ENCODE assay signal across 28 mouse cellular contexts in genomic region chr3:84927901-84928300, GRCm38 (mm10).
DNase-seq lines count a peak whose midpoint lies in the region; ATAC-seq and TF ChIP-seq lines count a peak whose summit lies in the region.
"Had no signal": no experiment of that assay in that cellular context is flagged by ENCODE, and none has a peak within 500 bp of the region (broad histone marks: within the 10 kb centered on the region; RNA-seq: fewer than 3 reads in every experiment).

No protein-coding gene starts in this region.

- WGBS in liver, embryonic 14.5 days (ENCODE audit: insufficient replicate concordance), result 86% methylated on average over 2 of the region's 2 CpGs

- H3ac ChIP-seq in myocyte (ENCODE audit: control insufficient read depth, insufficient read length), result no peak overlapping the region

- H3K27me3 ChIP-seq in liver, embryonic 14.5 days (ENCODE audit: control insufficient read depth, insufficient read depth, low read length), result no peaks in the 10 kb centered on the region
- H3K27me3 ChIP-seq in ES-Bruce4 (ENCODE audit: control insufficient read depth, insufficient read depth, low read length, poor library complexity, severe bottlenecking) (no peaks in the 10 kb centered on the region), myocyte (ENCODE audit: control insufficient read depth, insufficient read depth, insufficient read length) (no peaks in the 10 kb centered on the region)
- H3K27me3 ChIP-seq: embryonic facial prominence, embryonic 13.5 days; forebrain, embryonic 13.5 days; limb, embryonic 15.5 days had no signal

- 0 out of 2 replicates have a peak, but pooled peaks have one; percentile 23 for TF ChIP-seq CTCF in liver, embryonic 14.5 days (IDR thresholded peaks at IDR 0.05; ENCODE audit: low read depth)
- TF ChIP-seq CTCF in ES-Bruce4 (IDR thresholded peaks at IDR 0.05; ENCODE audit: low read depth, low read length), result peak; percentile 9

- no peaks in the 10 kb centered on the region for H3K9me3 ChIP-seq in liver, embryonic 14.5 days (ENCODE audit: control insufficient read depth, low read length)
- no peaks in the 10 kb centered on the region; the same call in 1 of the 2 replicates for H3K9me3 ChIP-seq in ES-Bruce4 (replicated peaks; ENCODE audit: control insufficient read depth, insufficient read depth, low read length, poor library complexity, severe bottlenecking)
- H3K9me3 ChIP-seq: embryonic facial prominence, embryonic 13.5 days; forebrain, embryonic 13.5 days; hindbrain, embryonic 10.5 days; limb, embryonic 15.5 days had no signal

- no peak for DNase-seq in liver, embryonic 14.5 days (ENCODE audit: low read depth in 3 of 3, low spot score in 3 of 3)
- DNase-seq in liver, result no peak
- DNase-seq in R1 (ENCODE audit: low read depth, low spot score), result peak; percentile 69
- no peak for DNase-seq in ovary, postnatal 14 days (ENCODE audit: low spot score)
- no peak for DNase-seq in adrenal gland, adult 18-20 months (ENCODE audit: low spot score in 2 of 2)
- no peak for DNase-seq in cerebellum, postnatal 10 days
- DNase-seq: adrenal gland, postnatal 10 days; cerebellum, adult 2 months; cerebellum, postnatal 36 days; embryo, embryonic 11 days; kidney, postnatal 4 days; left cerebral cortex, postnatal 4 days; lung, adult 18-20 months; right cerebral cortex, postnatal 14 days; spleen, adult 18-20 months; thymus, postnatal 14 days had no signal

- no peak overlapping the region for H3K27ac ChIP-seq in liver, embryonic 14.5 days
- no peak overlapping the region for H3K27ac ChIP-seq in ES-Bruce4 (ENCODE audit: insufficient read depth, low read length)
- H3K27ac ChIP-seq: embryonic facial prominence, embryonic 13.5 days; forebrain, embryonic 13.5 days; hindbrain, embryonic 10.5 days; hindbrain, postnatal 0 days; limb, embryonic 15.5 days; macrophage had no signal

- no peak overlapping the region for H3K4me2 ChIP-seq in liver, embryonic 14.5 days (ENCODE audit: low read depth)
- peak overlapping the region; percentile 68 for H3K4me2 ChIP-seq in myocyte (ENCODE audit: low read depth)
- H3K4me2 ChIP-seq: embryonic facial prominence, embryonic 13.5 days; forebrain, embryonic 13.5 days; heart, embryonic 11.5 days; limb, embryonic 15.5 days; midbrain, embryonic 11.5 days had no signal

- 0 out of 4 replicates have a peak, but pooled peaks cover 0 to 2% of the 10 kb centered on the region in 2 experiments for H3K4me1 ChIP-seq in liver, embryonic 14.5 days (replicated peaks; ENCODE audit: control insufficient read depth in 2 of 2, insufficient read depth in 2 of 2, low read length in 1 of 2)
- H3K4me1 ChIP-seq in ES-Bruce4 (ENCODE audit: control insufficient read depth, insufficient read depth, low read length), result no peaks in the 10 kb centered on the region
- H3K4me1 ChIP-seq: embryonic facial prominence, embryonic 13.5 days; forebrain, embryonic 13.5 days; hindbrain, embryonic 10.5 days; limb, embryonic 15.5 days had no signal

- H3K79me2 ChIP-seq in myocyte (ENCODE audit: control insufficient read depth, insufficient read depth), result peaks cover 45% of the 10 kb centered on the region

- no peaks in the 10 kb centered on the region for H3K36me3 ChIP-seq in liver, embryonic 14.5 days (replicated peaks; ENCODE audit: control insufficient read depth, insufficient read depth, low read depth)
- no peaks in the 10 kb centered on the region for H3K36me3 ChIP-seq in ES-Bruce4 (ENCODE audit: control insufficient read depth, insufficient read depth, low read length, poor library complexity, severe bottlenecking)
- no peaks in the 10 kb centered on the region for H3K36me3 ChIP-seq in myocyte (ENCODE audit: control insufficient read depth, insufficient read depth)
- H3K36me3 ChIP-seq: embryonic facial prominence, embryonic 13.5 days; hindbrain, embryonic 10.5 days; limb, embryonic 15.5 days had no signal

- H3K9ac ChIP-seq in liver, embryonic 14.5 days (replicated peaks), result no peak overlapping the region
- no peak overlapping the region for H3K9ac ChIP-seq in ES-Bruce4 (ENCODE audit: low read depth, poor library complexity, severe bottlenecking)
- H3K9ac ChIP-seq: embryonic facial prominence, embryonic 13.5 days; forebrain, embryonic 13.5 days; limb, embryonic 15.5 days had no signal

- no peak overlapping the region for H3K4me3 ChIP-seq in liver, embryonic 14.5 days (ENCODE audit: insufficient read depth in 1 of 2, low read depth in 2 of 2, low read length in 2 of 2)
- H3K4me3 ChIP-seq in ES-Bruce4 (ENCODE audit: low read depth, low read length) (no peak overlapping the region), myocyte (peak overlapping the region; percentile 21)
- H3K4me3 ChIP-seq: embryonic facial prominence, embryonic 13.5 days; erythroblast, embryonic 14.5 days; forebrain, embryonic 13.5 days; hindbrain, embryonic 10.5 days; limb, embryonic 15.5 days had no signal

- TF ChIP-seq POLR2A in ES-Bruce4 (IDR thresholded peaks at IDR 0.05; ENCODE audit: insufficient read depth, low read length), result no peak
- no peak for TF ChIP-seq POLR2A in myocyte (IDR thresholded peaks at IDR 0.05; ENCODE audit: insufficient read length, low read depth)

- ATAC-seq in liver, embryonic 14.5 days (ENCODE audit: insufficient read depth), result no peak
- ATAC-seq: forebrain, embryonic 13.5 days; hindbrain, postnatal 0 days; intestine, postnatal 0 days had no signal

- TF ChIP-seq EP300 in liver, embryonic 14.5 days (IDR thresholded peaks at IDR 0.05; ENCODE audit: low read depth), result no peak
- TF ChIP-seq EP300 in ES-Bruce4 (IDR thresholded peaks at IDR 0.05; ENCODE audit: insufficient read depth, low read depth, low read length), result no peak

TF ChIP-seq in myocyte, 11 proteins besides CTCF, POLR2A, EP300 and RAD21:
- TF ChIP-seq USF1 (IDR thresholded peaks at IDR 0.05; ENCODE audit: low read depth), result no peak
- no peak for TF ChIP-seq TCF3 (IDR thresholded peaks at IDR 0.05; ENCODE audit: insufficient read length, low read depth)
- no peak for TF ChIP-seq REST (IDR thresholded peaks at IDR 0.05; ENCODE audit: insufficient read depth, insufficient read length)
- no peak for TF ChIP-seq MYOG (IDR thresholded peaks at IDR 0.05; ENCODE audit: control insufficient read depth in 1 of 3, insufficient read depth in 1 of 3, insufficient read length in 2 of 3, low read depth in 2 of 3)
- TF ChIP-seq SRF (IDR thresholded peaks at IDR 0.05; ENCODE audit: control insufficient read depth, insufficient read length, low read depth), result no peak
- TF ChIP-seq MAX (IDR thresholded peaks at IDR 0.05; ENCODE audit: low read depth), result no peak
- no peak for TF ChIP-seq E2F4 (IDR thresholded peaks at IDR 0.05; ENCODE audit: insufficient read depth)
- no peak for TF ChIP-seq POLR2AphosphoS2 (IDR thresholded peaks at IDR 0.05; ENCODE audit: insufficient read length, low read depth)
